Mouse (Mus musculus): ENCODE measurements around the gene Cpne2.

DNA sequence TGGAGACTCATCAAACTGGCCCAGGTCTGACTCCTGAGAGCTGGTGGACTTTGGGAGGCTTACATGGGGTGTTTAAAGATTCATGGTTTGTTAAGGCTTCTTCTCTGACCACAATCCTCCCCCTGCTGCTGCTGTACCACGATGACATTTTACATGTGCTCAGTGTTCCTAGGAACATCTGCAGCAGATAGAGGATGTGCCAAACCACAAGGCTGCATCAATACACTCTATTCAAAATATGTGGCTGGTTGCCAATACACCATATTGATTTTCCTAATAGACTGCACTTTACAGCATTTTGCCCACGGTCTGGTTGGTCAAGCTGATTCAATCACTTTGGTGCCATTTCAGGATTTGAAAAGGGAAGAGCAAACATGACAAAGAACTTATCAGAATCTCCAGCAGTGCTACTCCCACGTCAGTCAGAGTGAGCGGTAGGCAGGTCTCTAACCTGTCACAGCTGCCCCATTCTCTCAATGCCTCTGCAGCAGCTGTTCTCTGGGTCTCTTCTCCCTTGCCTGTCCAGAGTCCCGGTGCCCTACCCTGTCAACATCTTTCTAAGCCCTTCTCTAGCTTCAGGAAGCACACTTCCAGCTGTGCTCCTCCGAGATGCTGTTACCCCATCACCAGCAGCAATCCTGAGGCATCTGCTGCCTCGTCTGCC, 49.2 kb downstream of the Cpne2 start:
- no peak for TF ChIP-seq CHD1 (IDR thresholded peaks at IDR 0.05; ENCODE audit: low read depth, low read length)
- TF ChIP-seq CTCF (conservative IDR thresholded peaks at IDR 0.05 in 1 of 2, IDR thresholded peaks at IDR 0.05 in 1 of 2; ENCODE audit: low read depth in 2 of 2, low read length in 2 of 2) = no peak
- TF ChIP-seq EP300 (IDR thresholded peaks at IDR 0.05; ENCODE audit: low read length) = peak; percentile 67
- no peak for TF ChIP-seq MAZ (IDR thresholded peaks at IDR 0.05; ENCODE audit: low read depth, low read length)
- TF ChIP-seq GABPA (IDR thresholded peaks at IDR 0.05; ENCODE audit: insufficient replicate concordance, low read depth, low read length) = no peak
- no peak for TF ChIP-seq ELF1 (IDR thresholded peaks at IDR 0.05; ENCODE audit: low read depth, low read length)
- peak; percentile 64; the same call in 1 of the 2 replicates for TF ChIP-seq MAFK (IDR thresholded peaks at IDR 0.05; ENCODE audit: insufficient replicate concordance, low read length)
- no peak for TF ChIP-seq POLR2A (IDR thresholded peaks at IDR 0.05; ENCODE audit: low read depth, low read length)
